Mouse (Mus musculus): ENCODE data around the gene Olfr891. TPM values are rescaled to one million over a fixed set of nuclear protein-coding genes. Genes with fewer than 3 reads are reported as not detected.

Gene Olfr891
- polyA plus RNA-seq (2014; fragmentation: Illumina TruSeq; extraction: RNeasy Lipid Tissue Mini Kit (QIAGEN cat#74804); ENCODE audit: low read depth, low replicate concordance) = not detected

DNA sequence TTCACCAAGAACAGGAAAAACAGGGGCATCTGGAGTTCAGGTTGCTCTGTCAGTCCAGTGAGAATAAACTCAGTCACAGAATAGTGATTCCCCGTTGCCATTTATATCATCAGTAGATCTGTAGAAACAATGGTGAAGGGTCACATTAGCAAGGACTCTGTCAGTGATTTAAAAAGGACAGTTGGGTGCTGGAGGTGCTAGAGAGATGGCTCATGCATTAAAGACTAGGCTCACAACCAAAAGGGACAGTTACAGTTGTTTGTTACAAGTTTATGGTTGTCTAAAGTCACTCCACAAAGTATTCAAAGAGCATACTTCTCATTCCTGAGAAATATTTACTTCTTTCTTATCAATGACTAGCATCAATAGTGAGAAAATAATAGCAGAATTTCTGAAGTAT lies at the start of gene Olfr891:
Gene Olfr891 (minus strand): TSS at position 101 of the 400 bp plus-strand sequence.

DNA sequence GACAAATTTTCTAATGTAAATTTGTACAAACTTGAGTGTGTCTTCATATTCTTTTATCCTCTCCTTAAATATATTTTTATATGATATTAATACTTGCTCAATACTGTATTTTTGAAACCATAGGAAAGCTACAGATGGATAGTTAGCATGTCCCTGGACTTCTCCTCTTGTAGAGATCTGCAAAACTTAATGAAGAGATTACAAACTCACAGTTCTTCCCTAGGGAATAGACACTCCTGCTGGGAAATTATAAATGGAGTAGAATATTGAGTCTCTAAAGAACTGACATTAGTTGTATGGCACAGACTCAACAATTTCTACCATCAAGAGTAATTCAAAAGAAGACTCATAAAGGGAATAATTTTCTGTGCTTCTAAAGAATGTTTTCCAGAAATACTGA lies 37.1 kb upstream of the Olfr891 start, which contains the start of gene Olfr894:
Gene Olfr894 (plus strand): TSS at position 301 of the 400 bp plus-strand sequence.

DNA sequence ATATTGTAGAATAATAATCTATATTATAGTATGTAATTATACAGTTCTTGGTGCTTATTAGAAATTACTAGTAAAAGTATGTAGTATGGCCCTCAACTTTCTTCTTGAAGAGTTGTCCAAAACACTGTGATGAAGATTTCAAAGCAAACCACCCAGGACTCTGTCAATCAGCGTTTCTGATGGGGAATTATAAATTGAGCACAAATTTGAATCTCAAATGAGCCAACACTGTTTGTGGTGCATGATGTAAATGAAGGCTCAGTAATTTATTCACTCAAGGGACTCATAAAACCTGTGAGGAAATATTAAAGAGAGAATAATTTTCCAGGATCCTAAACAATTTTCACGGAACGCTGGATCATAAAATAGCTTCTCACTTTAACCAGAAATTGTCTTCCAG lies 27.4 kb upstream of the Olfr891 start, which contains the start of gene Olfr893:
Gene Olfr893 (plus strand): TSS at position 301 of the 400 bp plus-strand sequence.

DNA sequence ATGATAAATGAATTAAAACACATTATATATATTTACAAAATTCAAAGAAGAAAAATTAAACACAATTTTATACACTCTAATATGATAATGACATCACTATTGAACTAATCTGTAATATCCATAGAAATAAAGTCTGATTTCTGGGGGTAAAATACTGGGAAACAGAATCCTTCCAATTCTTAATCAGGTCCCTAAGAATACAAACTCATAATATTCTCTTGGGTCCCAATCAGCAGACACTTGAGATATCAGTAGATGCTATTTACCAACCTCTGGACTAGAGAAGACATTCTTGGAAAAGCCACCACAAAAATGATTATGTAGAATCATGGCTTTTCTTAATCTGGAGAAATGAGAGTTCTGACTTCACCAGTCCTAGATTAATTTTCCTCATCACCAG lies 38.4 kb downstream of the Olfr891 start, which contains the start of gene Olfr890:
Gene Olfr890 (plus strand): TSS at position 301 of the 400 bp plus-strand sequence.

Other genes starting within 250 kb of the Olfr891 start
- gene Olfr881, start 189.0 kb downstream of the Olfr891 start, polyA plus RNA-seq (2014; fragmentation: Illumina TruSeq; extraction: RNeasy Lipid Tissue Mini Kit (QIAGEN cat#74804); ENCODE audit: low read depth, low replicate concordance) = not detected
- not detected for gene Olfr883, start 155.0 kb downstream of the Olfr891 start, polyA plus RNA-seq (2014; fragmentation: Illumina TruSeq; extraction: RNeasy Lipid Tissue Mini Kit (QIAGEN cat#74804); ENCODE audit: low read depth, low replicate concordance)
- not detected for gene Olfr884, start 134.3 kb downstream of the Olfr891 start, polyA plus RNA-seq (2014; fragmentation: Illumina TruSeq; extraction: RNeasy Lipid Tissue Mini Kit (QIAGEN cat#74804); ENCODE audit: low read depth, low replicate concordance)
- gene Olfr885, start 119.5 kb downstream of the Olfr891 start, polyA plus RNA-seq (2014; fragmentation: Illumina TruSeq; extraction: RNeasy Lipid Tissue Mini Kit (QIAGEN cat#74804); ENCODE audit: low read depth, low replicate concordance) = not detected
- gene Olfr887, start 96.7 kb downstream of the Olfr891 start, polyA plus RNA-seq (2014; fragmentation: Illumina TruSeq; extraction: RNeasy Lipid Tissue Mini Kit (QIAGEN cat#74804); ENCODE audit: low read depth, low replicate concordance) = not detected
- not detected for gene Olfr888, start 72.7 kb downstream of the Olfr891 start, polyA plus RNA-seq (2014; fragmentation: Illumina TruSeq; extraction: RNeasy Lipid Tissue Mini Kit (QIAGEN cat#74804); ENCODE audit: low read depth, low replicate concordance)
- gene Olfr889, start 65.6 kb downstream of the Olfr891 start, polyA plus RNA-seq (2014; fragmentation: Illumina TruSeq; extraction: RNeasy Lipid Tissue Mini Kit (QIAGEN cat#74804); ENCODE audit: low read depth, low replicate concordance) = not detected
- not detected for gene Olfr890, start 38.3 kb downstream of the Olfr891 start, polyA plus RNA-seq (2014; fragmentation: Illumina TruSeq; extraction: RNeasy Lipid Tissue Mini Kit (QIAGEN cat#74804); ENCODE audit: low read depth, low replicate concordance)
- not detected for gene Olfr893, start 27.5 kb upstream of the Olfr891 start, polyA plus RNA-seq (2014; fragmentation: Illumina TruSeq; extraction: RNeasy Lipid Tissue Mini Kit (QIAGEN cat#74804); ENCODE audit: low read depth, low replicate concordance)
- gene Olfr894, start 37.2 kb upstream of the Olfr891 start, polyA plus RNA-seq (2014; fragmentation: Illumina TruSeq; extraction: RNeasy Lipid Tissue Mini Kit (QIAGEN cat#74804); ENCODE audit: low read depth, low replicate concordance) = not detected
- not detected for gene Olfr143, start 72.0 kb upstream of the Olfr891 start, polyA plus RNA-seq (2014; fragmentation: Illumina TruSeq; extraction: RNeasy Lipid Tissue Mini Kit (QIAGEN cat#74804); ENCODE audit: low read depth, low replicate concordance)
- gene Olfr895, start 87.0 kb upstream of the Olfr891 start, polyA plus RNA-seq (2014; fragmentation: Illumina TruSeq; extraction: RNeasy Lipid Tissue Mini Kit (QIAGEN cat#74804); ENCODE audit: low read depth, low replicate concordance) = not detected
- not detected for gene Olfr896-ps1, start 110.3 kb upstream of the Olfr891 start, polyA plus RNA-seq (2014; fragmentation: Illumina TruSeq; extraction: RNeasy Lipid Tissue Mini Kit (QIAGEN cat#74804); ENCODE audit: low read depth, low replicate concordance)
- gene Olfr25, start 148.2 kb upstream of the Olfr891 start, polyA plus RNA-seq (2014; fragmentation: Illumina TruSeq; extraction: RNeasy Lipid Tissue Mini Kit (QIAGEN cat#74804); ENCODE audit: low read depth, low replicate concordance) = not detected
- gene Olfr898, start 167.6 kb upstream of the Olfr891 start, polyA plus RNA-seq (2014; fragmentation: Illumina TruSeq; extraction: RNeasy Lipid Tissue Mini Kit (QIAGEN cat#74804); ENCODE audit: low read depth, low replicate concordance) = not detected
- not detected for gene Olfr250, start 186.1 kb upstream of the Olfr891 start, polyA plus RNA-seq (2014; fragmentation: Illumina TruSeq; extraction: RNeasy Lipid Tissue Mini Kit (QIAGEN cat#74804); ENCODE audit: low read depth, low replicate concordance)
- not detected for gene Olfr251, start 196.3 kb upstream of the Olfr891 start, polyA plus RNA-seq (2014; fragmentation: Illumina TruSeq; extraction: RNeasy Lipid Tissue Mini Kit (QIAGEN cat#74804); ENCODE audit: low read depth, low replicate concordance)
- not detected for gene Olfr147, start 220.9 kb upstream of the Olfr891 start, polyA plus RNA-seq (2014; fragmentation: Illumina TruSeq; extraction: RNeasy Lipid Tissue Mini Kit (QIAGEN cat#74804); ENCODE audit: low read depth, low replicate concordance)
- not detected for gene Olfr901, start 248.6 kb upstream of the Olfr891 start, polyA plus RNA-seq (2014; fragmentation: Illumina TruSeq; extraction: RNeasy Lipid Tissue Mini Kit (QIAGEN cat#74804); ENCODE audit: low read depth, low replicate concordance)